Mouse (Mus musculus) splenic B cell, adult 2 months (primary cell): ENCODE measurements around the gene Ambra1.
A peak's percentile ranks its signal among the peaks of the same experiment; 100 is the strongest.

Experiments
- DNase-seq: peaks from one replicate; pipeline ENCODE4 v3.0.0-alpha.2; 2011; ENCODE audit warnings: low read depth, low spot score
- H3K27me3 ChIP-seq: 2 replicates; pipeline ENCODE4 v1.6.1; 2012; ENCODE audit warnings: mild to moderate bottlenecking, low read length, moderate library complexity, mixed read lengths; ENCODE audit not compliant: control insufficient read depth, poor library complexity, insufficient read depth, severe bottlenecking
- H3K36me3 ChIP-seq: 2 replicates; pipeline ENCODE4 v1.6.1; 2012; ENCODE audit warnings: mild to moderate bottlenecking, low read length, moderate library complexity, mixed read lengths; ENCODE audit not compliant: control insufficient read depth, poor library complexity, insufficient read depth, severe bottlenecking

Gene Ambra1

GRCm38 (mm10) chr2:91729971-91730821 lies at the start of gene Ambra1:
Gene Ambra1, plus strand, starts transcription at chr2:91730134.
- H3K27me3 ChIP-seq, result no peaks in the 10 kb centered on the region
- DNase-seq, result peak; percentile 90
- H3K36me3 ChIP-seq, result no peaks in the 10 kb centered on the region; the same call in 1 of the 2 replicates

GRCm38 (mm10) chr2:91682850-91683249 lies 47.1 kb upstream of the Ambra1 start:
- DNase-seq, result peak; percentile 33
- H3K27me3 ChIP-seq, result no peaks in the 10 kb centered on the region
- H3K36me3 ChIP-seq, result peaks cover 12% of the 10 kb centered on the region

GRCm38 (mm10) chr2:91683919-91684318 lies 46.0 kb upstream of the Ambra1 start:
- Histone ChIP-seq H3K36me3 (peaks cover 5% of the 10 kb centered on the region), H3K27me3 (no peaks in the 10 kb centered on the region)
- DNase-seq, result no peak

- no peak for DNase-seq
- no peaks in the 10 kb centered on the region for H3K27me3 ChIP-seq
- peaks cover 7% of the 10 kb centered on the region for H3K36me3 ChIP-seq
These were observed 40.5 kb upstream of the Ambra1 start for GRCm38 (mm10) chr2:91689452-91689851.

GRCm38 (mm10) chr2:91695436-91696224 lies 34.3 kb upstream of the Ambra1 start:
- peaks cover 6% of the 10 kb centered on the region; the same call in 1 of the 2 replicates for H3K36me3 ChIP-seq
- no peak for DNase-seq
- no peaks in the 10 kb centered on the region for H3K27me3 ChIP-seq

GRCm38 (mm10) chr2:91696225-91696590 lies 33.7 kb upstream of the Ambra1 start:
- H3K27me3 ChIP-seq, result no peaks in the 10 kb centered on the region
- no peak for DNase-seq
- peaks cover 4% of the 10 kb centered on the region; the same call in 1 of the 2 replicates for H3K36me3 ChIP-seq

GRCm38 (mm10) chr2:91699225-91699624 lies 30.7 kb upstream of the Ambra1 start:
- Histone ChIP-seq H3K36me3 (peaks cover 4% of the 10 kb centered on the region; the same call in 1 of the 2 replicates), H3K27me3 (no peaks in the 10 kb centered on the region)
- DNase-seq, result no peak

GRCm38 (mm10) chr2:91701366-91701765 lies 28.6 kb upstream of the Ambra1 start:
- Histone ChIP-seq H3K27me3 (no peaks in the 10 kb centered on the region), H3K36me3 (no peaks in the 10 kb centered on the region)
- DNase-seq, result no peak

- no peak for DNase-seq
These were observed 24.2 kb upstream of the Ambra1 start for GRCm38 (mm10) chr2:91705736-91706135.

GRCm38 (mm10) chr2:91706456-91706855 lies 23.5 kb upstream of the Ambra1 start:
- Histone ChIP-seq H3K27me3 (no peaks in the 10 kb centered on the region), H3K36me3 (no peaks in the 10 kb centered on the region; the same call in 1 of the 2 replicates)
- DNase-seq, result no peak

More at GRCm38 (mm10) chr2:91705736-91706135, 24.2 kb upstream of the Ambra1 start:
- Histone ChIP-seq H3K36me3 (no peaks in the 10 kb centered on the region; the same call in 1 of the 2 replicates), H3K27me3 (no peaks in the 10 kb centered on the region)

GRCm38 (mm10) chr2:91708361-91708760 lies 21.6 kb upstream of the Ambra1 start:
- no peak for DNase-seq
- no peaks in the 10 kb centered on the region; the same call in 1 of the 2 replicates for H3K36me3 ChIP-seq
- H3K27me3 ChIP-seq, result no peaks in the 10 kb centered on the region

- H3K27me3 ChIP-seq, result no peaks in the 10 kb centered on the region
- DNase-seq, result peak; percentile 95
These were observed 19.4 kb upstream of the Ambra1 start, which contains the start of the genes Atg13 and Harbi1 for GRCm38 (mm10) chr2:91710272-91711234. Gene Atg13, minus strand, starts transcription at chr2:91710576. Gene Harbi1, plus strand, starts transcription at chr2:91710852.

GRCm38 (mm10) chr2:91711256-91711925 lies 18.5 kb upstream of the Ambra1 start:
- no peak for DNase-seq
- Histone ChIP-seq H3K27me3 (no peaks in the 10 kb centered on the region), H3K36me3 (peaks cover 2% of the 10 kb centered on the region; the same call in 1 of the 2 replicates)

More at GRCm38 (mm10) chr2:91710272-91711234, 19.4 kb upstream of the Ambra1 start, which contains the start of the genes Atg13 and Harbi1:
- no peaks in the 10 kb centered on the region; the same call in 1 of the 2 replicates for H3K36me3 ChIP-seq
